Mouse (Mus musculus) heart, adult 2 months (tissue): ENCODE measurements around the gene Trmt44.

Experiments
- CTCF ChIP-seq: fragments of 200-600 bp; IDR thresholded peaks from 2 replicates; pipeline ENCODE4 v1.8.1; 2022; ENCODE audit warnings: antibody characterized with exemption, mild to moderate bottlenecking, moderate library complexity
- EP300 ChIP-seq: fragments of 200-500 bp; IDR thresholded peaks from 2 replicates; pipeline ENCODE4 v1.6.1; 2011; ENCODE audit warnings: low read depth, low read length, control low read depth; ENCODE audit not compliant: insufficient read depth
- POLR2A ChIP-seq: fragments of 200-500 bp; IDR thresholded peaks from 2 replicates; pipeline ENCODE4 v1.6.1; 2011; ENCODE audit warnings: mild to moderate bottlenecking, low read depth, low read length, control low read depth; ENCODE audit not compliant: insufficient read depth

DNA sequence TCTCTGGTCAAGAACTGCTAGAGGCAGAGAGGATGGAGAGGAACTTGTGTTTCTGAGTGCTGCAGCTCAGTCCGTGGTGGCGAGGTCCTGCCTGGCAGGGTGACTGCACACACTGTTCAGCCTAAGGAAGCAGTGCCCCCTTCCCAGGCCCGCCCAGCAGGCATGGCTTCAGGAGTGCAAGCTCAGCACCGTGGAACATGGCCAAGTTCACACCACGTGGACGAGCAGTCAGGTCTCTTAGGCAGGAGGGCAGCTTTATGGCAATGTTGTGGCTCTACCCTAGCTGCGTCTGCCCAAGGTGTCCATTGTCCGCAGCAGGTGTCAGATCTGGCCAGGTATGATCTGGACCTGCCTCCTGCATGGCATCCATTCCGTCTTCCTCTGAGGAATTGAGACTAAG lies 36.3 kb upstream of the Trmt44 start:
- no peak for TF ChIP-seq EP300
- TF ChIP-seq CTCF: no peak
- no peak for TF ChIP-seq POLR2A
